Mouse (Mus musculus): Measurements from ENCODE around the gene Spata1. TPM values are rescaled to one million over a fixed set of nuclear protein-coding genes. Genes with fewer than 3 reads are reported as not detected.

The Spata1 gene
- polyA plus RNA-seq, 1 experiment from 2014 or later: 5.7 TPM

DNA sequence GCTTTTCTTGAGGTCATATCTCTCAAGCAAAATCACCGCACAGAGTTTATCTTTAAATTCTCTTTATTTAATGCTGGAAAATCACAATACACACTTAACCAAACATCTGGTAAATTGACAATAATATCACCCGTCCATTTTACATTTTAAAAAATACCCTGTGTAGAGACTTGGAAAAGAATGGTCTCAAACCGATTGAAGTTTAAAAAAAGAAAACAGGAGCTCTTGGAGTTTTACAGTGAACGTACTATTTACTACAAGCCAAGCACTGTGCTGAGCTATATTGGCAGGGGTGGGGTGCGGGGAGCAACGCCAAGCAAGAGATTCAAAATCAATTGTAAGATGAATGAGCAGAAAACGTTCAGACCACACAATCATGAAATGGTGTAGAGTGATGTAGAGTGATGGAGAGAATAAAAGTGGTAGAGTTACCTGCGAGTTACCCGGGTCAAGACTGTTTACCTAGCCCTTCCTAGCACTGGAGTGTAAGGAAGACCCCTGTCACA lies 49.8 kb downstream of the Spata1 start, which contains the start of gene Ctbs:
Gene Ctbs, plus strand, starts transcription at position 51 of the 506 bp plus-strand sequence.
- no peak for ATAC-seq (replicated peaks; ENCODE audit: insufficient number of reproducible peaks, low FRiP score, low TSS enrichment, low read depth)
- no peak within 1 kb of the TSS; the same call in 1 of the 2 replicates for H3K27ac ChIP-seq (replicated peaks; ENCODE audit: low read depth, low read length)
- WGBS: 56% methylated on average over 9 of the region's 9 CpGs

DNA sequence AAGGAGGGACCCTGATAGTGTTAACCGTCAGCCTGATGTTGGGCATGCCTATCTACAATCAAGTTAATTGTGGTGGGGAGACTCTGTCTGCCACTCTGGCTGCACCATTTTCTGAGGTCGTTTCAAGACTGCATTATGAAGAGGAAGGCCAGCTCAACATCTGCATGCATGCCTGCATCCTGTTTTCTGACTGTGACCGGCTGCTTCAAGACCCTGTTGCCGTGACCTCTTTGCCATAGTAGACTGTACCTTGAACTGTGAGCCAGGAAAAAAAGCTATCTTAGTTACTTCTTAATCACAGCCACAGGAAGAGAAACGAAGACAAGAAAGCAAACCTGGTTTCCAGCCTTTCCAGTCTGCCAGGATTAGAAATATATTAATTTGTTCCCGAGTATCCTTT lies 50.6 kb downstream of the Spata1 start:
- Histone ChIP-seq H3K4me3 (ENCODE audit: low read depth, low read length) (no peak overlapping the region), H3K4me1 (ENCODE audit: control insufficient read depth, insufficient read depth, low read length) (no peaks in the 10 kb centered on the region), H3K4me2 (ENCODE audit: low read depth, low read length) (no peak overlapping the region), H3K27me3 (ENCODE audit: control insufficient read depth, insufficient read depth, low read length) (no peaks in the 10 kb centered on the region), H3K9ac (replicated peaks; ENCODE audit: low read length) (no peak overlapping the region), H3K9me3 (replicated peaks; ENCODE audit: control insufficient read depth, low read length) (no peaks in the 10 kb centered on the region), H3K36me3 (replicated peaks; ENCODE audit: control insufficient read depth, insufficient read depth, low read depth, low read length) (no peaks in the 10 kb centered on the region), H3K27ac (replicated peaks; ENCODE audit: low read depth, low read length) (no peak overlapping the region)
- ATAC-seq (replicated peaks; ENCODE audit: insufficient number of reproducible peaks, low FRiP score, low TSS enrichment, low read depth): no peak
- no peak for DNase-seq (ENCODE audit: low spot score)
- WGBS: 77% methylated on average over 6 of the region's 6 CpGs

More for the DNA sequence above, 49.8 kb downstream of the Spata1 start, which contains the start of gene Ctbs:
- no peaks in the 10 kb centered on the region for H3K9me3 ChIP-seq (replicated peaks; ENCODE audit: control insufficient read depth, low read length)
- no peaks in the 10 kb centered on the region for H3K4me1 ChIP-seq (ENCODE audit: control insufficient read depth, insufficient read depth, low read length)
- H3K9ac ChIP-seq (replicated peaks; ENCODE audit: low read length): peak within 1 kb of the TSS; percentile 74
- H3K4me2 ChIP-seq (ENCODE audit: low read depth, low read length): peak within 1 kb of the TSS; percentile 65
- no peaks in the 10 kb centered on the region for H3K27me3 ChIP-seq (ENCODE audit: control insufficient read depth, insufficient read depth, low read length)
- H3K36me3 ChIP-seq (replicated peaks; ENCODE audit: control insufficient read depth, insufficient read depth, low read depth, low read length): no peaks in the 10 kb centered on the region
- DNase-seq (ENCODE audit: low spot score): no peak
- H3K4me3 ChIP-seq (ENCODE audit: low read depth, low read length): peak within 1 kb of the TSS; percentile 58

DNA sequence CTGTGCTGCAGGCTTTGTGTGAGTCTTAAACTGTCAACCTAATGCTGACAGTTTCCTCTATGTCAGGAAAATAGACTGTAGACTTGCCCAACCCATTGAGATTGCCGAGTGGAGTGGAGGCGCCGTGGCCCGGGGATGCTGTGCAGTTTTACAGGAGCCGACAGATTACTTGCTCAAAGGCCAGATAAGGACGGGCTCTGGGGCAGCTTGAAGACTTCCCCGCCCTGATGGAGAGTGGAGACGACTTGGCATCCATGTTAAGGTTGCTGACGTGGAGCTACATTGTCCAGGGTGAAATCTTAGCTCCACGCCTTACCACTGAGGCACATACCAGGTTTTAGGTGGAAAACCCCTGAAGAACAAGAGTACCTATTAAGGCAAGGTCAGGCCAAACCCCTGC lies 51.2 kb downstream of the Spata1 start:
- WGBS: 92% methylated on average over 10 of the region's 10 CpGs
- Histone ChIP-seq H3K36me3 (replicated peaks; ENCODE audit: control insufficient read depth, insufficient read depth, low read depth, low read length) (no peaks in the 10 kb centered on the region), H3K27ac (replicated peaks; ENCODE audit: low read depth, low read length) (no peak overlapping the region), H3K4me3 (ENCODE audit: low read depth, low read length) (no peak overlapping the region), H3K27me3 (ENCODE audit: control insufficient read depth, insufficient read depth, low read length) (no peaks in the 10 kb centered on the region), H3K4me1 (ENCODE audit: control insufficient read depth, insufficient read depth, low read length) (no peaks in the 10 kb centered on the region), H3K4me2 (ENCODE audit: low read depth, low read length) (no peak overlapping the region), H3K9me3 (replicated peaks; ENCODE audit: control insufficient read depth, low read length) (no peaks in the 10 kb centered on the region), H3K9ac (replicated peaks; ENCODE audit: low read length) (no peak overlapping the region)
- ATAC-seq (replicated peaks; ENCODE audit: insufficient number of reproducible peaks, low FRiP score, low TSS enrichment, low read depth) (no peak), DNase-seq (ENCODE audit: low spot score) (no peak)

DNA sequence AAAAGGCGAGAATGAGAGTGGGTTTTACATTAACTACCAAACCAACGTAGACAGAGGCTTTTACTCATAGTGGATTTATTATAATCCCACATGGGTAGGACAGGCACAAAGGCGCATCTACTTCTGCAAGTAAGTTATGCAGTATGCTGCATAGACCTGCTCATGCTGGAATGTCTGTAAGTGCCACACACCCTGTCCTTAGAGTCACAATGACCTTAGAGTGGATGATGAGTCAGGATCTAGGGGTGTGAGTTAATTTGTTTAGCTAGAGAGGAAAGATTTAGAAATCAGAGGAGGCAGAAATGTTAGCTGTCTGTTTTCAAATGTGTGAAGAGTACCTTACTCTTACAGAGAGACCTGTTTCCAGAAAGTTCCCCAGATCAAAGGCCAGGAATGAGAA lies 52.0 kb downstream of the Spata1 start:
- H3K9ac ChIP-seq (replicated peaks; ENCODE audit: low read length): no peak overlapping the region
- DNase-seq (ENCODE audit: low spot score) (no peak), ATAC-seq (replicated peaks; ENCODE audit: insufficient number of reproducible peaks, low FRiP score, low TSS enrichment, low read depth) (no peak)
- H3K4me2 ChIP-seq (ENCODE audit: low read depth, low read length): no peak overlapping the region
- H3K36me3 ChIP-seq (replicated peaks; ENCODE audit: control insufficient read depth, insufficient read depth, low read depth, low read length): no peaks in the 10 kb centered on the region
- no peaks in the 10 kb centered on the region for H3K9me3 ChIP-seq (replicated peaks; ENCODE audit: control insufficient read depth, low read length)
- H3K27ac ChIP-seq (replicated peaks; ENCODE audit: low read depth, low read length): no peak overlapping the region
- no peaks in the 10 kb centered on the region for H3K27me3 ChIP-seq (ENCODE audit: control insufficient read depth, insufficient read depth, low read length)
- no peak overlapping the region for H3K4me3 ChIP-seq (ENCODE audit: low read depth, low read length)
- WGBS: 83% methylated on average over 3 of the region's 3 CpGs
- H3K4me1 ChIP-seq (ENCODE audit: control insufficient read depth, insufficient read depth, low read length): no peaks in the 10 kb centered on the region

DNA sequence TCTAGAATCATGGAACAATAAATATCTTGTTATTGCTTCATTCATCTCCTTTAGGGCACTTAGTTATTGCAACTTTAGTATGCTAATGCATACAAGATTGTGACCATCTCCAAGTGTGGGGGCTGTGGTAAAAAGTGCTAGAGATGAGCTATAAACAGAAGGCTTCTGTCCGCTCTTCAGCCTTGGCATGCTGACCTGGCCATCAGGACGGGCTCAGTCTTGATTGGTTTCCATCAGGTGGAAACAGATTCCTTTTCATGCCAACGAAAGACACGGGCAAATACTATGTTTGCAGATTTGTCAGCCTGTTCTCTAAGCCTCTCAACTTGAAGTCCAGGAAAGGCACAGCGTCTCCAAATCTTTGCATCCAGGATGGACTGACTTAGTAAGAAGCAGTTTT lies 52.4 kb downstream of the Spata1 start:
- WGBS: 88% methylated on average over 5 of the region's 5 CpGs
- no peak overlapping the region for H3K27ac ChIP-seq (replicated peaks; ENCODE audit: low read depth, low read length)
- H3K4me2 ChIP-seq (ENCODE audit: low read depth, low read length): no peak overlapping the region
- DNase-seq (ENCODE audit: low spot score): no peak
- no peaks in the 10 kb centered on the region for H3K36me3 ChIP-seq (replicated peaks; ENCODE audit: control insufficient read depth, insufficient read depth, low read depth, low read length)
- no peaks in the 10 kb centered on the region for H3K4me1 ChIP-seq (ENCODE audit: control insufficient read depth, insufficient read depth, low read length)
- no peak overlapping the region for H3K9ac ChIP-seq (replicated peaks; ENCODE audit: low read length)
- H3K4me3 ChIP-seq (ENCODE audit: low read depth, low read length): no peak overlapping the region
- no peaks in the 10 kb centered on the region for H3K27me3 ChIP-seq (ENCODE audit: control insufficient read depth, insufficient read depth, low read length)
- H3K9me3 ChIP-seq (replicated peaks; ENCODE audit: control insufficient read depth, low read length): no peaks in the 10 kb centered on the region
- no peak for ATAC-seq (replicated peaks; ENCODE audit: insufficient number of reproducible peaks, low FRiP score, low TSS enrichment, low read depth)

DNA sequence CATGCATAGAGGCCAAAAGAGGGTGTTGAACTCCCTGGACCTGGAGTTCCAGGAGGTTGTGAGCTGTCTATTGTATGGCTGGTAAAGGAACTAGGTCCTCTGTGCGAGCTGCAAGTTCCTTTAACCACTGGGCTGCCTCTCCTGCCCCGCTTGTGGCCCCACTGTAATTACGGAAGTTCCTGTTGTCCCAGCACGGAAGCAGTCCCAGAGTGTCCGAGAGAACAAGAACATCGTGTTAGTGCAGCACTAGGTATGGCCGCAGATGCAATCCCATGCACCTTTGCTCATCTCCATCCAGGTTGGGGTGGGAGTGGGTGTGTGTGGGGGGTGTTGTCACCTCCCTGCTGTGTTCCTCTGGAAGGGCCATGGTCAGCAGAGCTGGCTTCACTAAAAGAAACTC lies 54.7 kb downstream of the Spata1 start:
- no peak for ATAC-seq (replicated peaks; ENCODE audit: insufficient number of reproducible peaks, low FRiP score, low TSS enrichment, low read depth)
- no peaks in the 10 kb centered on the region for H3K9me3 ChIP-seq (replicated peaks; ENCODE audit: control insufficient read depth, low read length)
- H3K4me2 ChIP-seq (ENCODE audit: low read depth, low read length): no peak overlapping the region
- no peaks in the 10 kb centered on the region for H3K4me1 ChIP-seq (ENCODE audit: control insufficient read depth, insufficient read depth, low read length)
- 92% methylated on average over 7 of the region's 7 CpGs for WGBS
- H3K9ac ChIP-seq (replicated peaks; ENCODE audit: low read length): no peak overlapping the region
- H3K36me3 ChIP-seq (replicated peaks; ENCODE audit: control insufficient read depth, insufficient read depth, low read depth, low read length): no peaks in the 10 kb centered on the region; the same call in 1 of the 2 replicates
- H3K27me3 ChIP-seq (ENCODE audit: control insufficient read depth, insufficient read depth, low read length): no peaks in the 10 kb centered on the region
- DNase-seq (ENCODE audit: low spot score): no peak
- H3K27ac ChIP-seq (replicated peaks; ENCODE audit: low read depth, low read length): no peak overlapping the region
- no peak overlapping the region for H3K4me3 ChIP-seq (ENCODE audit: low read depth, low read length)

DNA sequence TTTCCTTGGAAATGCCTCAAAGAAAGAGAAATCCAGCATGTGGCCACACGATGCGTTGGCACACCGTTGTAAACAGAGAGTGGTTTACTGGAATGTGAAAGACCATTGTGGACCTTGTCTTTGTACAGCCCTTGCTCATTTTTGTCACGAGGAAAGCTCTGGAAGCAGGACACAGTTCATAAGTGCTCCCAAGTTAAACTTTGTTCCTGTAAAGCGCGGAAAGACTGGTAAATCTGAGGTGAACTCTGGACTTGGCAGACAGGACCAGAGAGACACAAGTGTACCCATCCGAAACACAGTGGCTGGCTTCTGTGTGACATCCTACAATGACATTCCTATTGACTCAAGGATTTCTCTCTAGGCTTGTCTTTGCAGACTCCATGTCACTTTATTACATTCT lies 56.2 kb downstream of the Spata1 start:
- Histone ChIP-seq H3K9me3 (replicated peaks; ENCODE audit: control insufficient read depth, low read length) (no peaks in the 10 kb centered on the region), H3K4me2 (ENCODE audit: low read depth, low read length) (no peak overlapping the region), H3K27ac (replicated peaks; ENCODE audit: low read depth, low read length) (no peak overlapping the region), H3K27me3 (ENCODE audit: control insufficient read depth, insufficient read depth, low read length) (no peaks in the 10 kb centered on the region), H3K9ac (replicated peaks; ENCODE audit: low read length) (no peak overlapping the region), H3K4me3 (ENCODE audit: low read depth, low read length) (no peak overlapping the region), H3K36me3 (replicated peaks; ENCODE audit: control insufficient read depth, insufficient read depth, low read depth, low read length) (no peaks in the 10 kb centered on the region; the same call in 1 of the 2 replicates), H3K4me1 (ENCODE audit: control insufficient read depth, insufficient read depth, low read length) (no peaks in the 10 kb centered on the region)
- ATAC-seq (replicated peaks; ENCODE audit: insufficient number of reproducible peaks, low FRiP score, low TSS enrichment, low read depth) (no peak), DNase-seq (ENCODE audit: low spot score) (no peak)
- WGBS: 93% methylated on average over 7 of the region's 7 CpGs

DNA sequence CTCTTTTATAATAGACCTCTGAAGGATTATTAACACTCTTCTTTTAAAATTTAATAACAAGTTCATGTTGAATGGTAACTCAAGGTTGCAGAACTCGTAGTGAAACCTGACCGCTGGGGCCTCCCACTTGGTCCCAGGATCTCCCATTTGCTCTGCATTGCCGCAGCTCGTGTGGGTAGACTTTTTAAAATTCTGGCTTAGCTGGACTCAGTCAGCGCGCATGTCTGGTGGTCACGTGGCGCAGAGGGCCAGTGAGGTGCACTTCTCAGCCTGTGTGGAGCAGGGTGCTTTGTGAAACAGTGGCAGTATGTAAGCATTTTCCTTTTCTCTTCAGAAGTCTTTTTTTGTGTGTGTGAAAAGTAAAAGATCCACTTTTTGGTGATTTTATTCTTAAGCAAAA lies 56.6 kb downstream of the Spata1 start:
- H3K27me3 ChIP-seq (ENCODE audit: control insufficient read depth, insufficient read depth, low read length): no peaks in the 10 kb centered on the region
- no peaks in the 10 kb centered on the region for H3K9me3 ChIP-seq (replicated peaks; ENCODE audit: control insufficient read depth, low read length)
- ATAC-seq (replicated peaks; ENCODE audit: insufficient number of reproducible peaks, low FRiP score, low TSS enrichment, low read depth): no peak
- H3K4me2 ChIP-seq (ENCODE audit: low read depth, low read length): no peak overlapping the region
- WGBS: 86% methylated on average over 8 of the region's 8 CpGs
- DNase-seq (ENCODE audit: low spot score): no peak
- H3K4me1 ChIP-seq (ENCODE audit: control insufficient read depth, insufficient read depth, low read length): no peaks in the 10 kb centered on the region
- H3K4me3 ChIP-seq (ENCODE audit: low read depth, low read length): no peak overlapping the region
- H3K9ac ChIP-seq (replicated peaks; ENCODE audit: low read length): no peak overlapping the region
- no peaks in the 10 kb centered on the region; the same call in 1 of the 2 replicates for H3K36me3 ChIP-seq (replicated peaks; ENCODE audit: control insufficient read depth, insufficient read depth, low read depth, low read length)
- no peak overlapping the region for H3K27ac ChIP-seq (replicated peaks; ENCODE audit: low read depth, low read length)

All from embryonic facial prominence, embryonic 11.5 days (tissue).